ENCODE assay signal across 12 mouse cellular contexts in genomic region chrX:36047451-36047850, GRCm38 (mm10).
DNase-seq lines count a peak whose midpoint lies in the region.
"Had no signal": no experiment of that assay in that cellular context is flagged by ENCODE, and none has a peak within 500 bp of the region (broad histone marks: within the 10 kb centered on the region; RNA-seq: fewer than 3 reads in every experiment).

No protein-coding gene starts in this region.

- WGBS in heart, embryonic 10.5 days, result 89% methylated on average over 1 of the region's 1 CpGs

- H3K36me3 ChIP-seq in heart, embryonic 10.5 days, result no peaks in the 10 kb centered on the region
- H3K36me3 ChIP-seq: embryonic facial prominence, embryonic 12.5 days; hindbrain, embryonic 12.5 days; stomach, embryonic 15.5 days had no signal

- no peak overlapping the region for H3K4me3 ChIP-seq in heart, embryonic 10.5 days
- H3K4me3 ChIP-seq: embryonic facial prominence, embryonic 12.5 days; hindbrain, embryonic 12.5 days; layer of hippocampus, adult 2 months; stomach, embryonic 15.5 days had no signal

- DNase-seq in heart, adult 9 months (ENCODE audit: low spot score in 2 of 2), result peak; percentile 9 to 49
- no peak for DNase-seq in heart, embryonic 10.5 days (ENCODE audit: low spot score)
- peak; percentile 6 for DNase-seq in right cerebral cortex, adult 18-20 months
- DNase-seq in right cerebral cortex, postnatal 4 days, result no peak
- peak; percentile 38 for DNase-seq in heart, postnatal 4 days
- DNase-seq in skeletal muscle tissue, adult 2 months (ENCODE audit: low read depth, low spot score), result peak; percentile 14
- no peak for DNase-seq in thymus, postnatal 0 days (ENCODE audit: low spot score)
- DNase-seq: cerebellum, adult 2 months had no signal

- no peak overlapping the region for H3K27ac ChIP-seq in heart, embryonic 10.5 days
- H3K27ac ChIP-seq: embryonic facial prominence, embryonic 12.5 days; hindbrain, embryonic 12.5 days; layer of hippocampus, adult 2 months; stomach, embryonic 15.5 days had no signal

- H3K4me1 ChIP-seq in heart, embryonic 10.5 days, result no peaks in the 10 kb centered on the region
- H3K4me1 ChIP-seq: embryonic facial prominence, embryonic 12.5 days; hindbrain, embryonic 12.5 days; stomach, embryonic 15.5 days had no signal

- H3K27me3 ChIP-seq in heart, embryonic 10.5 days (ENCODE audit: insufficient read depth, poor library complexity, severe bottlenecking), result no peaks in the 10 kb centered on the region
- H3K27me3 ChIP-seq: embryonic facial prominence, embryonic 12.5 days; hindbrain, embryonic 12.5 days; stomach, embryonic 15.5 days had no signal

- H3K9me3 ChIP-seq in heart, embryonic 10.5 days, result no peaks in the 10 kb centered on the region
- H3K9me3 ChIP-seq: embryonic facial prominence, embryonic 12.5 days; hindbrain, embryonic 12.5 days; stomach, embryonic 15.5 days had no signal

Comparison
In these comparisons a context has a peak if more than half of its experiments do, and no peak if none do; other contexts are left out.
1. DNase-seq: peak in heart, adult 9 months (2 of 2), right cerebral cortex, adult 18-20 months (single experiment), heart, postnatal 4 days (single experiment) and skeletal muscle tissue, adult 2 months (single experiment); none in heart, embryonic 10.5 days (single experiment), right cerebral cortex, postnatal 4 days (single experiment) and thymus, postnatal 0 days (single experiment).